Mouse (Mus musculus) megakaryocyte progenitor cell, adult 5-6 weeks (primary cell): Measurements from ENCODE around the gene Pola2. TPM values are rescaled to one million over a fixed set of nuclear protein-coding genes. Genes with fewer than 3 reads are reported as not detected.

ENCODE experiments used
- ATAC-seq: replicated peaks from 2 replicates; pipeline ENCODE4 v1.8.0; 2016; ENCODE audit warnings: mild to moderate bottlenecking, moderate TSS enrichment, inconsistent platforms; ENCODE audit not compliant: poor library complexity
- total RNA-seq, 2 experiments: library from RNA; stranded (forward) in 1 of 2; stranded (reverse) in 1 of 2; fragments of 157-497, 149-512 nt in 1 of 2; fragments of 200-1000 nt in 1 of 2; gene quantifications; 2 replicates each; pipeline versions ENCODE4 v1.2.3 to v1.2.4; 2015 to 2017

Gene Pola2
- total RNA-seq (2015) (60.9 and 76.7 TPM in 2 replicates), total RNA-seq (2017) (57.4 and 61.3 TPM in 2 replicates)

GRCm38 (mm10) chr19:5963883-5964562 lies at the start of gene Pola2:
Gene Pola2 (minus strand): TSS chr19:5964202.
- peak; percentile 64 for ATAC-seq

- ATAC-seq, result no peak
Observed at GRCm38 (mm10) chr19:6013691-6014090, 49.7 kb upstream of the Pola2 start.

- no peak for ATAC-seq
Observed at GRCm38 (mm10) chr19:6009137-6009536, 45.1 kb upstream of the Pola2 start.

GRCm38 (mm10) chr19:6007013-6007412 lies 43.0 kb upstream of the Pola2 start:
- ATAC-seq, result no peak

GRCm38 (mm10) chr19:6005541-6005940 lies 41.5 kb upstream of the Pola2 start:
- ATAC-seq, result no peak

GRCm38 (mm10) chr19:5999969-6000368 lies 36.0 kb upstream of the Pola2 start:
- no peak for ATAC-seq

GRCm38 (mm10) chr19:5998180-5998579 lies 34.2 kb upstream of the Pola2 start:
- 0 out of 2 replicates have a peak, but pooled peaks have one; percentile 39 for ATAC-seq

GRCm38 (mm10) chr19:5994711-5995110 lies 30.7 kb upstream of the Pola2 start:
- no peak for ATAC-seq

- peak; percentile 59 for ATAC-seq
Observed at GRCm38 (mm10) chr19:5992012-5992411, 28.0 kb upstream of the Pola2 start.

- ATAC-seq, result no peak
Observed at GRCm38 (mm10) chr19:5991467-5991866, 27.5 kb upstream of the Pola2 start.

GRCm38 (mm10) chr19:5990921-5991320 lies 26.9 kb upstream of the Pola2 start:
- no peak for ATAC-seq

- no peak for ATAC-seq
Observed at GRCm38 (mm10) chr19:5990033-5990432, 26.0 kb upstream of the Pola2 start.

- ATAC-seq, result no peak
Observed at GRCm38 (mm10) chr19:5989585-5989984, 25.6 kb upstream of the Pola2 start.

- ATAC-seq, result peak; percentile 77
Observed at GRCm38 (mm10) chr19:5988815-5989452, 24.9 kb upstream of the Pola2 start.

GRCm38 (mm10) chr19:5988027-5988814 lies 24.2 kb upstream of the Pola2 start:
- ATAC-seq, result 0 out of 2 replicates have a peak, but pooled peaks have one; percentile 18

GRCm38 (mm10) chr19:5986043-5986442 lies 22.0 kb upstream of the Pola2 start, which contains the start of gene Slc22a20:
Gene Slc22a20 (minus strand): TSS chr19:5986143.
- no peak for ATAC-seq

- peak; percentile 91 for ATAC-seq
Observed at GRCm38 (mm10) chr19:5980477-5980876, 16.5 kb upstream of the Pola2 start.

- ATAC-seq, result no peak
Observed at GRCm38 (mm10) chr19:5977717-5978116, 13.7 kb upstream of the Pola2 start.

- ATAC-seq, result no peak
Observed at GRCm38 (mm10) chr19:5975676-5976075, 11.7 kb upstream of the Pola2 start.

- ATAC-seq, result no peak
Observed at GRCm38 (mm10) chr19:5975112-5975511, 11.1 kb upstream of the Pola2 start.

- peak; percentile 56 for ATAC-seq
Observed at GRCm38 (mm10) chr19:5967664-5968063, 3.7 kb upstream of the Pola2 start.

GRCm38 (mm10) chr19:5966786-5967185 lies 2.8 kb upstream of the Pola2 start:
- ATAC-seq, result no peak
